Mouse (Mus musculus): ENCODE data around the gene Zfp39.

The Zfp39 gene

GRCm38 (mm10) chr11:58903511-58904409 is at the start of gene Zfp39:
Zfp39 (minus strand) TSS chr11:58904225.
- DNase-seq (ENCODE audit: low read depth, low spot score), result peak; percentile 92

- DNase-seq (ENCODE audit: low read depth, low spot score), result no peak
Measured at GRCm38 (mm10) chr11:58953351-58954169, 49.5 kb upstream of the Zfp39 start.

- no peak for DNase-seq (ENCODE audit: low read depth, low spot score)
Measured at GRCm38 (mm10) chr11:58951210-58951609, 47.2 kb upstream of the Zfp39 start.

GRCm38 (mm10) chr11:58949480-58950431 is 45.7 kb upstream of the Zfp39 start:
- DNase-seq (ENCODE audit: low read depth, low spot score), result no peak

- no peak for DNase-seq (ENCODE audit: low read depth, low spot score)
Measured at GRCm38 (mm10) chr11:58948542-58949479, 44.8 kb upstream of the Zfp39 start, which contains the start of gene Hist3h2ba. Hist3h2ba (plus strand) TSS chr11:58948920.

GRCm38 (mm10) chr11:58947798-58948528 is 43.9 kb upstream of the Zfp39 start:
- DNase-seq (ENCODE audit: low read depth, low spot score), result no peak

- no peak for DNase-seq (ENCODE audit: low read depth, low spot score)
Measured at GRCm38 (mm10) chr11:58947306-58947705, 43.3 kb upstream of the Zfp39 start.

GRCm38 (mm10) chr11:58944136-58944535 is 40.1 kb upstream of the Zfp39 start:
- no peak for DNase-seq (ENCODE audit: low read depth, low spot score)

GRCm38 (mm10) chr11:58939088-58939439 is 35.0 kb upstream of the Zfp39 start:
- no peak for DNase-seq (ENCODE audit: low read depth, low spot score)

GRCm38 (mm10) chr11:58938322-58939087 is 34.5 kb upstream of the Zfp39 start, which contains the start of gene Rnf187:
Rnf187 (minus strand) TSS chr11:58938916.
- DNase-seq (ENCODE audit: low read depth, low spot score), result peak; percentile 90

- peak; percentile 50 for DNase-seq (ENCODE audit: low read depth, low spot score)
Measured at GRCm38 (mm10) chr11:58937909-58938308, 33.9 kb upstream of the Zfp39 start.

- peak; percentile 17 for DNase-seq (ENCODE audit: low read depth, low spot score)
Measured at GRCm38 (mm10) chr11:58931576-58931975, 27.6 kb upstream of the Zfp39 start.

GRCm38 (mm10) chr11:58930254-58930653 is 26.2 kb upstream of the Zfp39 start:
- no peak for DNase-seq (ENCODE audit: low read depth, low spot score)

GRCm38 (mm10) chr11:58929641-58930040 is 25.6 kb upstream of the Zfp39 start:
- DNase-seq (ENCODE audit: low read depth, low spot score), result no peak

- DNase-seq (ENCODE audit: low read depth, low spot score), result no peak
Measured at GRCm38 (mm10) chr11:58929055-58929454, 25.0 kb upstream of the Zfp39 start.

- DNase-seq (ENCODE audit: low read depth, low spot score), result peak; percentile 69
Measured at GRCm38 (mm10) chr11:58927790-58928651, 24.0 kb upstream of the Zfp39 start.

- no peak for DNase-seq (ENCODE audit: low read depth, low spot score)
Measured at GRCm38 (mm10) chr11:58927053-58927452, 23.0 kb upstream of the Zfp39 start.

- DNase-seq (ENCODE audit: low read depth, low spot score), result no peak
Measured at GRCm38 (mm10) chr11:58926651-58927050, 22.6 kb upstream of the Zfp39 start.
